Mouse (Mus musculus): ENCODE measurements around the gene Gorasp2.

The Gorasp2 gene

DNA sequence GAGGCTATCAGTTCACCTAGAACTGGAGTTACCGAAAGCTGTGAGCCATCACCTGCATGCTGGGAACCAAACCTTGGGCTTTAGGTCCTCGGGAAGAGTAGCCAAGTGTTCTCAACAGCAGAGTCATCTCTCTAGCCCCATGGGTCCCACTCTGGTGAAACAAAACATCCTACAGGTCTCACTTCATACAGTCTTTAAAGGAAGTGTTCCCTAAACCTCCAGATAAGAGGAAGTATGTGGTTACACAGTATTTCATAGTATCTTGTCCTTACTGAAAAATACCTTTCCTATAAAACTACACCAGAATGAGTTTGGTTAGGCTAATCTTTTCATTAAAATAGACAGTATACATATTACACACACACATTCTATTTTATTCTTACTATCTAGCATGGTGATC lies 81.2 kb downstream of the Gorasp2 start:
- DNase-seq, result no peak

DNA sequence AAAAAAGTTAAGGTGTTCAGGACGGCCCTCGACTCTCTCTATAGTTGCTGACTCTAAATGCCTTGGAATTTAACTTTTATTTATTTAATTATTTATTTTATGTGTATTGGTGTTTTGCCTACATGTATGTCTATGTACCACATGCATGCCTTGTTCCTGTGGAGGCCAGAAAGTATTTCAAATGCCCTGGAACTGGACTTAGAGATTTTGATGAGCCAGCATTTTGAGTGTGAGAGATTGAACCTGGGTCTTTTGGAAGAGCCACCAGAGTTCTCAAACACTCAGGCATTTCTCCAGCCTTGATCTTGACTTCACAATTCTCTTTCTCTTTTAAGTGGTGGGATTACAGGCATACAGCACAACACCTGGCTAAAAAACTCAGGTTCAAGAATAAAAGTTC lies 90.3 kb downstream of the Gorasp2 start:
- DNase-seq, result no peak

DNA sequence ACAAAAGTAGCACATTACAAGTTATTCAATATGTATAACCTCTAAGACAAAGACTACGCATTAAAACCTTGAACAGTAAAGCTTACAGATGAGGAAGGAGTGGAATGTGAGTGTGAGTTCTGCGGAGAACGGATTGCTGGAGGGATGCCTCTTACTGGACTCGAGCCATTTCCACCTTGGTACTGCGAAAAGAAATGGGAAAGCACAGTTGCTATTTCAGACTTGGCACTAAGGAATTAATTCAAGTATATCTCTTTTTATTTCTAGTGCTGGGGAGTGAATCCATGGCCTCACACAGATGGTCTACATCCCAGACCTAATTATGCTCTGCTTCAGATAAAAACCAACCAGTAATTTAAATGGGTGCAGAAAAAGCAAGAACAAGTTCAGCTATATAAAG lies 90.8 kb downstream of the Gorasp2 start:
- no peak for DNase-seq

Measured in heart, adult 11 months (tissue).